Mouse (Mus musculus) midbrain, embryonic 11.5 days (tissue): Measurements from ENCODE around the gene Cyp1a1. TPM values are rescaled to one million over a fixed set of nuclear protein-coding genes. Genes with fewer than 3 reads are reported as not detected.

Experiments used
- ATAC-seq: fragments of 200-750 bp; cut with Nextera tagmentation; 2 replicates; pipeline ENCODE4 v1.8.0; 2017; ENCODE audit warnings: moderate TSS enrichment, moderate library complexity; ENCODE audit not compliant: low FRiP score
- DNase-seq: peaks from one replicate; pipeline ENCODE4 v3.0.0; 2015; ENCODE audit warnings: low spot score; ENCODE audit errors: missing footprints
- H3K27ac ChIP-seq: fragments of 300-500 bp; sonication (generic); 2 replicates; pipeline ENCODE4 v1.5.1; 2014; ENCODE audit warnings: low read depth, low read length
- H3K27me3 ChIP-seq: fragments of 300-500 bp; sonication (generic); 2 replicates; pipeline ENCODE4 v1.6.1; 2014; ENCODE audit warnings: mild to moderate bottlenecking, low read length, moderate library complexity, mixed read lengths; ENCODE audit not compliant: control insufficient read depth, insufficient read depth
- H3K36me3 ChIP-seq: fragments of 300-500 bp; sonication (generic); 2 replicates; pipeline ENCODE4 v1.6.1; 2014; ENCODE audit warnings: mild to moderate bottlenecking, low read length, moderate library complexity, mixed read lengths; ENCODE audit not compliant: control insufficient read depth, insufficient read depth
- H3K4me1 ChIP-seq: fragments of 300-500 bp; sonication (generic); 2 replicates; pipeline ENCODE4 v1.6.1; 2014; ENCODE audit warnings: low read length; ENCODE audit not compliant: control insufficient read depth, insufficient read depth
- H3K4me2 ChIP-seq: fragments of 300-500 bp; sonication (generic); 2 replicates; pipeline ENCODE4 v1.6.1; 2014; ENCODE audit warnings: mild to moderate bottlenecking, moderate library complexity
- H3K4me3 ChIP-seq: fragments of 300-500 bp; sonication (generic); 2 replicates; pipeline ENCODE4 v1.5.1; 2014; ENCODE audit warnings: low read depth, low read length
- H3K9ac ChIP-seq: fragments of 300-500 bp; sonication (generic); 2 replicates; pipeline ENCODE4 v1.6.1; 2014; ENCODE audit warnings: low read length
- H3K9me3 ChIP-seq: fragments of 300-500 bp; sonication (generic); 2 replicates; pipeline ENCODE4 v1.6.1; 2016; ENCODE audit warnings: low read length; ENCODE audit not compliant: control insufficient read depth
- WGBS: fragments of 180-500 bp; shearing (Covaris S2); extraction: QIAGEN DNeasy Blood & Tissue Kit; methylation state at CpG from one replicate; pipeline ENCODE4 v1.1.7; 2014; 5-methylcytosine and 5-hydroxymethylcytosine counted together
- polyA plus RNA-seq: library from polyadenylated mRNA; unstranded; fragments of >200 nt; fragmentation: Nextera tagmentation; extraction: Ambion mirVana; gene quantifications from 2 replicates; pipeline ENCODE4 v1.2.1, GENCODE M21; 2014

Cyp1a1 gene
- polyA plus RNA-seq, 1 experiment from 2014 or later = not detected

DNA sequence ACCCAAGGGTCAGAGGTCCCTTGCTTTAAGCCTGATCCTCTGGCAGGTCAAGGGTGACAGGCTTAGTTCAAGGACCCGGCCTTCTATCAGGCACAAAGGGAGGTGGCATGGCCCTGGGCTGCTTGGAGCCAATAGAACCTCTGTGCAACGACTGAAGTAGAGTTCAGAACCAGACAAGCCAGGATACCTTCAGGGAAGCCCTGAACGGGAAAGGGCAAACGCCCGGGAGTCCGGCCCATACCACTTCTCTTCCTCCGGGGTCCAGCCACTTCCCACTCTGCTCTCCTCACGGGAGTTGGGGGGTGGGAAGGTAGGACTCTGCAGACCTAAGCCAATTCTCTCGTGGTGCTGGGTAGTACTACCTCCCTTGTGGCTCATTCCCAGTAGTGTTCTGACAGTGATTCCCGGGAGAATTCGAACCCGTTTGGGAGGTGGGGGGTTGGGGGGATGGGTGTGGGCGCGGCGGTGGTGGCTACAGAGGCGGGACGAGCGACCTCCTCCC, 43.2 kb upstream of the Cyp1a1 start:
- no peaks in the 10 kb centered on the region for H3K9me3 ChIP-seq
- H3K9ac ChIP-seq = peak overlapping the region; percentile 99
- 0 out of 2 replicates have a peak overlapping the region, but pooled peaks have one; percentile 95 for H3K27ac ChIP-seq
- H3K36me3 ChIP-seq = no peaks in the 10 kb centered on the region
- H3K4me1 ChIP-seq = peaks cover 36% of the 10 kb centered on the region
- ATAC-seq (peak; percentile 26), DNase-seq (peak; percentile 92)
- WGBS = under 1% methylated on average over 18 of the region's 18 CpGs
- peak overlapping the region; percentile 56 for H3K4me2 ChIP-seq
- H3K4me3 ChIP-seq = peak overlapping the region; percentile 96
- H3K27me3 ChIP-seq = no peaks in the 10 kb centered on the region

DNA sequence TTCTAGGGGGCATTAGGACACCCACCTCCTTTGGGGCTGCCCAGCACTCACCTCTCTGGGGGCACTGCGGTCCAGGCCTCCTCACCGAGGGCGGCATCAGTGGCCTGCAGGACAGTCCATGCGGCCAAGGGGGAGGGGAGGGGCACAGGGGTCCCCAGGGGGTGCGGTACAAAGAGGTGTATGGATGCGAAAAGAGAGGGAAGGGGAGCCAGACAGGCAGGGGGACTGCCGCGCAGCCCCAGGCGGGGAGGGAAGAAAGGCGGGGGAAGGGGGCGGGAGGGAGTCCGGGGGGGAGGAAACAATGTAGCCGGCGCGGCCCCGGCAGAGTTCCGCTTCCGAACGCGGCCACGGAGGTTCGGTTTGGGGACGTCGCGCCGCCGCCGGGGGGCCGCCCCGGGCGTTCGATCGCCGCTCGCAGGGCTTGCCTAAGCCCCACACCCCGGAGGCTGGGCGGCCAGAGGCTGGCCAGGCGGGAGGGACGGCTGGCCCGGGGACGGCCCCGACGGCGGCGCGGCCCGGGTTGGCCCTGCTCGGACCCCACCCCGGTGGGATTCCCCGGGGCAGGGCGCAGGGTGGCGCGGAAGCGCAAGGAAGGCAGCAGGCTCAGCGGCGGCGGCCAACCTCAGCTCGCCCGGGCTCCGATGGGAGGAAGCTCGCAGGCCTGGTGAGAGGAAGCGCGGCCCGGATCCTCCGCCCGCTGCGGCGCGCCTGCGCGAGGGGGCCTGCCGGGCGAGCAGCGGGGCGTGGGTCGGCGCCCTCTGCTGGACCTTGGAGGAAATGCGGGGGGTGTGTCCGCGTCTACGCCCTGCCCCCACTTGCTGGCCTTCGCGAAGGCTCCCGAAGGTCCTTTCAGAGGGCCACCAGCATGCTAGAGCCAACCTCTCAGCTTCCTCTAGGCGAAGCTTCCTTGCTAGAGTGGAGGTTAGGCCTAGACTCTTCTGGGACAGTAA, 42.5 kb upstream of the Cyp1a1 start:
- H3K36me3 ChIP-seq = no peaks in the 10 kb centered on the region
- DNase-seq (peak; percentile 99), ATAC-seq (peak; percentile 91)
- 0% methylated on average over 63 of the region's 85 CpGs for WGBS
- peak overlapping the region; percentile 56 for H3K4me2 ChIP-seq
- no peaks in the 10 kb centered on the region for H3K9me3 ChIP-seq
- no peaks in the 10 kb centered on the region for H3K27me3 ChIP-seq
- H3K4me3 ChIP-seq = peak overlapping the region; percentile 96
- H3K27ac ChIP-seq = peak overlapping the region; percentile 95
- H3K4me1 ChIP-seq = peaks cover 30% of the 10 kb centered on the region
- H3K9ac ChIP-seq = peak overlapping the region; percentile 99

DNA sequence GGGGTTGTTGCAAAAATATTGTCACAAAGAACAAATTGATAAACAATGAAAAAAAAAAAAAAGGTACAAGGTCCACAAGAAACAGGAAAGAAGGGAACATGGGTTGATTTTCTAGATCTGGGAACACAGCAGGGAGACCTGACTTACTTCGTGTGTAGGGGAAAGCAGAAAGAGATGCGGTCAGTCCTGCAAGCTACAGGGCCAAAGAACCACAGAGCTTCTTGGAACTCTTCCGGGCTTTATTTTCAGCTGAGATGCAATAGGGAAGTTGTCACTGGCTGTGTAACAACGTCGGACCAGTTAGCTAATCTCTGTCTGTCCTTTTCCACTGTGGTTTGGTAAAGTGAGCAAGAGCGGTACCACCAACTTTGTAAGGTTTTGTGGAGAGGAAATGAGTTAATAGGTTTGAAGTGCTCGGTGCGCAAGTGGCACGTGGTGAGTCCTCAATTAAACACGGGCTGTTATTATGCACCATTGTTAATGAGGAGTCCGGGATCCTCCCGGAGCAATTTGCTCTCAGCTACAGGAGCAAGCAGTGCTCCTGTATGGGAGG, 41.1 kb upstream of the Cyp1a1 start:
- Histone ChIP-seq H3K27me3 (no peaks in the 10 kb centered on the region), H3K9ac (no peak overlapping the region), H3K9me3 (no peaks in the 10 kb centered on the region), H3K27ac (no peak overlapping the region), H3K4me2 (no peak overlapping the region), H3K4me1 (peaks cover 29% of the 10 kb centered on the region), H3K4me3 (no peak overlapping the region), H3K36me3 (no peaks in the 10 kb centered on the region)
- ATAC-seq (no peak), DNase-seq (peak; percentile 68)
- WGBS = 82% methylated on average over 12 of the region's 12 CpGs

DNA sequence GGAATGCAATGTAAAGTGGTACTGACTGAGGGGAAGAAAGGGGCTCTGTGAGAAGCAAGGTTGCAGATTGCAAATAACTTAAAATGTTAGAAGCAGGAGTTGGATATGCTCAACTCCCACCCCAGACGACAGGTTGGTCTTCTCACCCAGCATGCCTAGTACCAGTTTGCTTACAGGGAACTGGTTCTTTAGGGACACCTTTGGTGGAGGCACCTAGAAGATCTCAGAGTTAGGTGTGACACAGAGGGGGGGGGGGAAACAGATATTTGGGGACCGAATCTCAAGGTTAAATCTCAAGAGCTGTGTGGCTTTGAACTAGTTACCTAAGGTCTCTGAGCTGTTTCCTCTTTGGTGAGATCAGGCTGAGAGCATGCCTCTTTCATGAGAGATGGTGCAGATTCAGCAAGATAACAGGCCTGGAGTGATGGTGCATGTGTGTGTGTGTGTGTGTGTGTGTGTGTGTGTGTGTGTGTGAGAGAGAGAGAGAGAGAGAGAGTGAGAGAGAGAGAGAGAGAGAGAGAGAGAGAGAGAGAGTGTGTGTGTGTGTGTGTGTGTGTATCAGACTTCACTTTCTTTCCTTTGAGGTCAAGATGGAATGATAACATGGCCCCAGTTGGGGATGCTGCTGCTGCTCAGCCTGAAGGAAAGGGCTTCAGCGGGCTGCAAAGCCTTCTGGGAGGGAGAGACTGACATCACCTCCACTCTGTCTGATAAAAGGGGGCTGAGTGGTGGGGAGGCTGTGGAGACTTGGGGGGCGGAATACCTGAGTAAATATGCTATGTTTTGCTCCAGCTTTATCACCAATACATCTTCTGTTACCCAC, 40.2 kb upstream of the Cyp1a1 start:
- no peak overlapping the region for H3K9ac ChIP-seq
- H3K27me3 ChIP-seq = no peaks in the 10 kb centered on the region
- no peak overlapping the region for H3K4me3 ChIP-seq
- H3K27ac ChIP-seq = no peak overlapping the region
- no peak for ATAC-seq
- no peaks in the 10 kb centered on the region for H3K36me3 ChIP-seq
- peaks cover 32% of the 10 kb centered on the region for H3K4me1 ChIP-seq
- 68% methylated on average over 4 of the region's 4 CpGs for WGBS
- no peaks in the 10 kb centered on the region for H3K9me3 ChIP-seq
- DNase-seq = peak; percentile 77
- no peak overlapping the region for H3K4me2 ChIP-seq

DNA sequence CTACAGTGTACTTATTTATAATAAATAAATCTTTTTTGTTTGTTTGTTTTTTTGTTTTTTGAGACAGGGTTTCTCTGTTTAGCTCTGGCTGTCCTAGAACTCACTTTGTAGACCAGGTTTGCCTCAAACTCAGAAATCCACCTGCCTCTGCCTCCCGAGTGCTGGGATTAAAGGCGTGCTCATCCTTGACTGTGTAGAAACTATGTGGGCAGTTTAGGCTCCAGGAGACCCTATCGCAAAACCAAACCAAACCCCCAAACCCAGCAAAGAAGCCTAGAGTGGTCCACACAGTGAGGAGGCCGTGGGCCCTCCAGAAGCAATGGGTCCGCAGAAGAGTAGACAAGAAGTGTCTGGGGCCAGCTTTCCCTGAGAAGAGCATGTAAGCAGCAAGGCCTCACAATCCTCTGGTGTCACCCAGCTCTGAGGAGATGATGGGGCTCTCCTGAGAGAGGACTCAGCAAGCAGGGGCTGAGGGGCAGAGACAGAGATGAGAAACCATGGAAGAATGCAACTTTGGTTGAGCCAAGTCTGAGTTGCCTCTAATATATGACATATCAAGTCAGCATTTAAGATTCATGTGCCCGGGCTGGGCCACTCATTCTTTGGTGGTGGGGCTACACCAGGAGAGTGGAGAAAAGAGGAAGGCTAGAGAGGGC, 37.5 kb upstream of the Cyp1a1 start:
- Histone ChIP-seq H3K27me3 (no peaks in the 10 kb centered on the region), H3K9me3 (no peaks in the 10 kb centered on the region), H3K4me3 (no peak overlapping the region), H3K9ac (no peak overlapping the region), H3K4me1 (peaks cover 23% of the 10 kb centered on the region), H3K27ac (no peak overlapping the region; the same call in 1 of the 2 replicates), H3K36me3 (no peaks in the 10 kb centered on the region), H3K4me2 (no peak overlapping the region)
- 91% methylated on average over 6 of the region's 6 CpGs for WGBS
- peak; percentile 75 for DNase-seq
- ATAC-seq = no peak

DNA sequence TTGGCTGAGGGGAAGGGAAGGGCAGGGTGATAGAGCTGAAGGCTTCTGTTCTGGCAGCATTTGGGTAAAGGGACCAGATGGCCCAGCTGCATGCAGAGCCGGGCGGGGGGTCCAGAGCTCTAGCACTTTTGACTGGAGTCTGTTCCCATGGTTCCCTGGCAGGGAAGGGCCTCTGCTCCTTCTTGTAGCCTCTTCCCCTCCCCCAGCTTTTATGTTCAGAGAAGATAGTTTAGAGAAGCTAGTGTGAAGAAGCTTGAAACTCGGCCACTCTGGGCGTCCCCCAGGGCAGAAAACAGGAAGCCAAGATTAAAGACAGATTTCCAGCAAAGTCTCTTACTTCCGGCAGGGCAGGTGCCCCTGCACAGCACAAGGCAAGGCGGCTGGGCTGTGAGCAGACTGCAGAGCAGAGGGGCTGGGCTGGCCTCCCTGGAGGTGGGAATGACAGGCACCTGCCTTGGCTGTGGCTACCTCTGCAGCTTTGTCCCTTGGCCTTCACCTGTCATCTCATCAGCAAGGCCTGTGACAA, 36.9 kb upstream of the Cyp1a1 start:
- no peaks in the 10 kb centered on the region for H3K36me3 ChIP-seq
- ATAC-seq (no peak), DNase-seq (peak; percentile 85)
- WGBS = 40% methylated on average over 6 of the region's 6 CpGs
- no peaks in the 10 kb centered on the region for H3K27me3 ChIP-seq
- peaks cover 21% of the 10 kb centered on the region for H3K4me1 ChIP-seq
- H3K9me3 ChIP-seq = no peaks in the 10 kb centered on the region
- H3K27ac ChIP-seq = no peak overlapping the region; the same call in 1 of the 2 replicates
- H3K9ac ChIP-seq = peak overlapping the region; percentile 17
- no peak overlapping the region for H3K4me3 ChIP-seq
- no peak overlapping the region for H3K4me2 ChIP-seq

DNA sequence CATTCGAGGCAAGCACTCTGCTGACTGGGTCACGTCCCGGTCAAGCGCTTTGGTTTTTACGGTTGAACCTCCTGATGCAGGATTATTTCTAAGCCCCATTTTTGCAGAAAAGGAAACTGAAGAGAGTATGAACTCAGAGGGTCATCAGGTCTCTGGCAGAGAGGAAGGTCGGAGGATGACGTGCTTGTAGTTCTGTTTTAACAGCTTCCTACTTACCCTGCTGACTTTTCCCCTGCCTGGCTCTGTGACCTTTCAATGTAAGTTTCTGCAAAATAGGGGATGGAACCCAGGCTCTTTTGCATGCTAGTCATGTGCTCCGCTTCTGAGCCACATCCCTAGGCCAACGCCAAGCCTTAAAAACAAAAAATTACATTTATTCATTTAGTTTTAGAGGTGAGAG, 35.4 kb upstream of the Cyp1a1 start:
- WGBS = 56% methylated on average over 9 of the region's 9 CpGs
- peaks cover 21% of the 10 kb centered on the region for H3K4me1 ChIP-seq

DNA sequence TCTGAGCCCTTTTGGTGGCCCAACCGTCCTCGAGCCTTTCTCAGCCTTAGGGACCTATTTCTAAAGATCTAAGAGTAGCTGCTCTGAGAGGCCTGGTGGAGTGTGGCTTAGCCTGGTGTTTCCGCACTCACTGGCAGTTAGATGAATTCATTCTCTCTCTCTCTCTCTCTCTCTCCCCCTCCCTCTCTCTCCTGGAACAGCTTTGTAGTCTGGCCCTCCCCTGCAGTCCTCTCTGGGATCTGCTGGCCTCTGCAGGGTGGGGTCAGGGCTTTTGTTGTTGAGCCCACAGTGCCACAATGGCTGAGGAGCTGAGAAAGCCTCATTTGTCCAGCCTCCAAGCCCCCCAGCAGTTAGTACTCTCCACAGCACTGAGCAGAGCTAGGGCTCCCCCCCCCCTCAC, 34.9 kb upstream of the Cyp1a1 start:
- WGBS = 13% methylated on average over 3 of the region's 3 CpGs
- peak; percentile 69 for ATAC-seq
- no peak overlapping the region; the same call in 1 of the 2 replicates for H3K27ac ChIP-seq

More for the DNA sequence above, 35.4 kb upstream of the Cyp1a1 start:
- H3K4me3 ChIP-seq = no peak overlapping the region
- no peak overlapping the region for H3K4me2 ChIP-seq
- H3K27ac ChIP-seq = no peak overlapping the region
- no peaks in the 10 kb centered on the region for H3K27me3 ChIP-seq
- ATAC-seq (no peak), DNase-seq (peak; percentile 69)
- H3K9me3 ChIP-seq = no peaks in the 10 kb centered on the region
- no peaks in the 10 kb centered on the region for H3K36me3 ChIP-seq
- H3K9ac ChIP-seq = no peak overlapping the region

More for the DNA sequence above, 34.9 kb upstream of the Cyp1a1 start:
- no peaks in the 10 kb centered on the region for H3K27me3 ChIP-seq
- H3K4me3 ChIP-seq = no peak overlapping the region
- H3K4me2 ChIP-seq = no peak overlapping the region
- H3K9me3 ChIP-seq = no peaks in the 10 kb centered on the region
- DNase-seq = peak; percentile 92
- no peaks in the 10 kb centered on the region for H3K36me3 ChIP-seq
- H3K4me1 ChIP-seq = peaks cover 21% of the 10 kb centered on the region
- H3K9ac ChIP-seq = no peak overlapping the region
